Mouse (Mus musculus): ENCODE results near the gene Zcchc3. TPM values are rescaled to one million over a fixed set of nuclear protein-coding genes. Genes with fewer than 3 reads are reported as not detected.

The Zcchc3 gene
- total RNA-seq (2014; rRNA removed) (15.1 and 15.2 TPM in 2 replicates), polyA plus RNA-seq (2015; fragmentation: Nextera tagmentation; extraction: Ambion mirVana) (13.9 and 16.6 TPM in 2 replicates)

- Histone ChIP-seq H3K4me2 (ENCODE audit: low read depth, low read length, poor library complexity, severe bottlenecking) (peak within 1 kb of the TSS; percentile 78), H3K9ac (replicated peaks; ENCODE audit: low read length, poor library complexity, severe bottlenecking) (peak within 1 kb of the TSS; percentile 90), H3K27me3 (ENCODE audit: insufficient read depth, low read length) (no peaks in the 10 kb centered on the region), H3K4me1 (ENCODE audit: insufficient read depth, low read length) (peaks cover 11% of the 10 kb centered on the region; the same call in 1 of the 2 replicates), H3K9me3 (ENCODE audit: low read length) (no peaks in the 10 kb centered on the region), H3K36me3 (ENCODE audit: insufficient read depth, low read length) (no peaks in the 10 kb centered on the region), H3K4me3 (ENCODE audit: low read depth, low read length) (peak within 1 kb of the TSS; percentile 69), H3K27ac (ENCODE audit: low read depth, low read length) (peak within 1 kb of the TSS; percentile 96)
- ATAC-seq (ENCODE audit: low FRiP score) (peak; percentile 85), DNase-seq (ENCODE audit: low spot score) (peak; percentile 92)
- TF ChIP-seq CTCF (IDR thresholded peaks at IDR 0.05): no peak
- WGBS: under 1% methylated on average over 60 of the region's 65 CpGs
These were observed at the start of gene Zcchc3 for GRCm38 (mm10) chr2:152414591-152415165. Gene Zcchc3 (minus strand): TSS chr2:152415027.

DNA sequence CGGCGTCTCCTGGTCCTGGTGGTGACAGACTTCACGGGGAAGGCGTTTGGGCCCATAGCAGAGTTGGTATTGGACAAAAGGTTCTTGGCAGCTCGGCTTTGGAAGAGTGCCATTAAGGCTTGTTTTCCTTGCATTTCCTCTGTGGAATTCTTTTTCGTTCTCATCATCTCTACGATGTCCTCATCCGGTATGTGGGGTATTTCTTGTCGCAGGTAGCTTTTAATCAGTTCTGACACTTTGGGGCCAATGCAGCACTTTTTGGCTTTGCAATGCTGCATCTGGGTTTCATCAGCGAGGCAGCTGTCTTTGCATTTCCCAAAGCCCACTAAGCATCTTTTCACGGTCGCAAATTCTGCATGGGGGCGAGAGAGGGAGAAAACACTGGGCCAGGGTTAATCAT is 44.4 kb upstream of the Zcchc3 start:
- no peak for ATAC-seq (ENCODE audit: low FRiP score)
- H3K27me3 ChIP-seq (ENCODE audit: insufficient read depth, low read length): no peaks in the 10 kb centered on the region
- no peak overlapping the region for H3K4me3 ChIP-seq (ENCODE audit: low read depth, low read length)
- H3K36me3 ChIP-seq (ENCODE audit: insufficient read depth, low read length): no peaks in the 10 kb centered on the region
- no peak overlapping the region for H3K27ac ChIP-seq (ENCODE audit: low read depth, low read length)
- no peak overlapping the region for H3K9ac ChIP-seq (replicated peaks; ENCODE audit: low read length, poor library complexity, severe bottlenecking)
- DNase-seq (ENCODE audit: low spot score): no peak
- H3K9me3 ChIP-seq (ENCODE audit: low read length): no peaks in the 10 kb centered on the region
- H3K4me1 ChIP-seq (ENCODE audit: insufficient read depth, low read length): no peaks in the 10 kb centered on the region
- H3K4me2 ChIP-seq (ENCODE audit: low read depth, low read length, poor library complexity, severe bottlenecking): no peak overlapping the region
- WGBS: 65% methylated on average over 13 of the region's 13 CpGs
- TF ChIP-seq CTCF (IDR thresholded peaks at IDR 0.05): no peak

DNA sequence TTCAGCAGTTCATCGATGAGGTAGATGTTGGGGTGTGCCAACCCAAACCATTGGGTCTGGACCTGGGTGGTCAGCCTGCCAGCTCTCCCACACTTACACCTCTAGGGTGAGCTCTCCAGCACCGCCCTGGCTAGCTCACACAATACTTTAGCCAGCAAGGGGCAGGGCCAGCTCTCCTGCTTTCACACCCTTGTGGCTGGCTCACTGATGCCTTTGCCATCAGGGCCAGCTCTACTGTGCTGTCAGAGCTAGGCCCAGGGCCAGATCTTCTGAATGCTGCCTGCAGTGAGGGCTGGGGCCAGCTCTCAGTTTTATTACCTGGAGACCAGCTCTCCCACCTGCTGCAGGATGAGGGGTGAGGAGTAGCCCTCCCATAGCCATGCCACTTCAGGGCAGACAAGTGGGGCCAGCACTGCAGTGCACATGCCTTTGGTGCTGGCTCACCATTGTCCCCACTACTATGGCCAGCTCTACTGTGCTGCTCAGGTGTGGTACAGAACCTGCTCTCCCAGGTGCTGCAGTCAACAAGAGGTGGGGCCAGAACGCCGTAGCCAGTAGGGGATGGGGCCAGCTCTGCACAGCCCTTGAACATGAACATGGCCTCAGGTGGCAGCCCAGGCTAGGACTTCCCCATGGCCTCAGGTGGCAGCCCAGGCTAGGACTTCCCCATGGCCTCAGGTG is 37.4 kb upstream of the Zcchc3 start:
- Histone ChIP-seq H3K27ac (ENCODE audit: low read depth, low read length) (no peak overlapping the region), H3K4me2 (ENCODE audit: low read depth, low read length, poor library complexity, severe bottlenecking) (no peak overlapping the region), H3K27me3 (ENCODE audit: insufficient read depth, low read length) (no peaks in the 10 kb centered on the region), H3K4me3 (ENCODE audit: low read depth, low read length) (no peak overlapping the region), H3K9ac (replicated peaks; ENCODE audit: low read length, poor library complexity, severe bottlenecking) (no peak overlapping the region), H3K36me3 (ENCODE audit: insufficient read depth, low read length) (no peaks in the 10 kb centered on the region), H3K9me3 (ENCODE audit: low read length) (no peaks in the 10 kb centered on the region), H3K4me1 (ENCODE audit: insufficient read depth, low read length) (no peaks in the 10 kb centered on the region)
- 72% methylated on average over 4 of the region's 4 CpGs for WGBS
- DNase-seq (ENCODE audit: low spot score) (no peak), ATAC-seq (ENCODE audit: low FRiP score) (no peak; the same call in 1 of the 2 replicates)
- no peak for TF ChIP-seq CTCF (IDR thresholded peaks at IDR 0.05)

GRCm38 (mm10) chr2:152450241-152450640 is 35.4 kb upstream of the Zcchc3 start:
- Histone ChIP-seq H3K27me3 (ENCODE audit: insufficient read depth, low read length) (no peaks in the 10 kb centered on the region), H3K9me3 (ENCODE audit: low read length) (no peaks in the 10 kb centered on the region), H3K36me3 (ENCODE audit: insufficient read depth, low read length) (no peaks in the 10 kb centered on the region), H3K4me3 (ENCODE audit: low read depth, low read length) (no peak overlapping the region), H3K4me2 (ENCODE audit: low read depth, low read length, poor library complexity, severe bottlenecking) (no peak overlapping the region), H3K4me1 (ENCODE audit: insufficient read depth, low read length) (no peaks in the 10 kb centered on the region), H3K27ac (ENCODE audit: low read depth, low read length) (no peak overlapping the region), H3K9ac (replicated peaks; ENCODE audit: low read length, poor library complexity, severe bottlenecking) (no peak overlapping the region)
- 5% methylated on average over 5 of the region's 5 CpGs for WGBS
- ATAC-seq (ENCODE audit: low FRiP score) (no peak), DNase-seq (ENCODE audit: low spot score) (peak; percentile 71)
- TF ChIP-seq CTCF (IDR thresholded peaks at IDR 0.05): peak; percentile 82

GRCm38 (mm10) chr2:152447461-152447860 is 32.6 kb upstream of the Zcchc3 start:
- H3K9me3 ChIP-seq (ENCODE audit: low read length): no peaks in the 10 kb centered on the region
- H3K27ac ChIP-seq (ENCODE audit: low read depth, low read length): no peak overlapping the region
- H3K27me3 ChIP-seq (ENCODE audit: insufficient read depth, low read length): no peaks in the 10 kb centered on the region
- no peak for ATAC-seq (ENCODE audit: low FRiP score)
- H3K4me3 ChIP-seq (ENCODE audit: low read depth, low read length): no peak overlapping the region
- no peak for TF ChIP-seq CTCF (IDR thresholded peaks at IDR 0.05)
- no peaks in the 10 kb centered on the region for H3K4me1 ChIP-seq (ENCODE audit: insufficient read depth, low read length)
- DNase-seq (ENCODE audit: low spot score): no peak
- H3K9ac ChIP-seq (replicated peaks; ENCODE audit: low read length, poor library complexity, severe bottlenecking): no peak overlapping the region
- no peaks in the 10 kb centered on the region for H3K36me3 ChIP-seq (ENCODE audit: insufficient read depth, low read length)
- WGBS: 43% methylated on average over 5 of the region's 5 CpGs
- H3K4me2 ChIP-seq (ENCODE audit: low read depth, low read length, poor library complexity, severe bottlenecking): no peak overlapping the region

- Histone ChIP-seq H3K27me3 (ENCODE audit: insufficient read depth, low read length) (no peaks in the 10 kb centered on the region), H3K4me3 (ENCODE audit: low read depth, low read length) (no peak overlapping the region), H3K36me3 (ENCODE audit: insufficient read depth, low read length) (no peaks in the 10 kb centered on the region), H3K4me2 (ENCODE audit: low read depth, low read length, poor library complexity, severe bottlenecking) (no peak overlapping the region), H3K9me3 (ENCODE audit: low read length) (no peaks in the 10 kb centered on the region), H3K4me1 (ENCODE audit: insufficient read depth, low read length) (no peaks in the 10 kb centered on the region), H3K27ac (ENCODE audit: low read depth, low read length) (no peak overlapping the region), H3K9ac (replicated peaks; ENCODE audit: low read length, poor library complexity, severe bottlenecking) (no peak overlapping the region)
- WGBS: 65% methylated on average over 2 of the region's 2 CpGs
- DNase-seq (ENCODE audit: low spot score): no peak
- no peak for ATAC-seq (ENCODE audit: low FRiP score)
- TF ChIP-seq CTCF (IDR thresholded peaks at IDR 0.05): no peak
These were observed 31.8 kb upstream of the Zcchc3 start for GRCm38 (mm10) chr2:152446642-152447041.
